Mouse (Mus musculus) neural tube, embryonic 12.5 days (tissue): Measurements from ENCODE around the gene Rpl35a. TPM values are rescaled to one million over a fixed set of nuclear protein-coding genes. Genes with fewer than 3 reads are reported as not detected.
A peak's percentile ranks its signal among the peaks of the same experiment; 100 is the strongest.

Experiments
- ATAC-seq: fragments of 200-750 bp; cut with Nextera tagmentation; 2 replicates; pipeline ENCODE4 v1.8.0; 2017; ENCODE audit warnings: low read depth, mild to moderate bottlenecking, moderate TSS enrichment, moderate library complexity; ENCODE audit not compliant: low FRiP score
- H3K27ac ChIP-seq: fragments of 300-500 bp; sonication (generic); 2 replicates; pipeline ENCODE4 v1.5.1; 2016
- H3K27me3 ChIP-seq: fragments of 300-500 bp; sonication (generic); replicated peaks from 2 replicates; pipeline ENCODE4 v1.6.1; 2016; ENCODE audit warnings: mild to moderate bottlenecking
- H3K36me3 ChIP-seq: fragments of 300-500 bp; sonication (generic); 2 replicates; pipeline ENCODE4 v1.6.1; 2016; ENCODE audit warnings: mild to moderate bottlenecking
- H3K4me1 ChIP-seq: fragments of 300-500 bp; sonication (generic); 2 replicates; pipeline ENCODE4 v1.6.1; 2016
- H3K4me2 ChIP-seq: fragments of 300-500 bp; sonication (generic); replicated peaks from 2 replicates; pipeline ENCODE4 v1.6.1; 2016; ENCODE audit warnings: mild to moderate bottlenecking
- H3K4me3 ChIP-seq: fragments of 300-500 bp; sonication (generic); 2 replicates; pipeline ENCODE4 v1.5.1; 2016
- H3K9ac ChIP-seq: fragments of 300-500 bp; sonication (generic); 2 replicates; pipeline ENCODE4 v1.6.1; 2016; ENCODE audit warnings: mild to moderate bottlenecking
- H3K9me3 ChIP-seq: fragments of 300-500 bp; sonication (generic); 2 replicates; pipeline ENCODE4 v1.6.1; 2016; ENCODE audit warnings: mild to moderate bottlenecking
- WGBS: fragments of 180-500 bp; shearing (Covaris S2); methylation state at CpG from one replicate; pipeline ENCODE4 v1.1.7; 2016; 5-methylcytosine and 5-hydroxymethylcytosine counted together
- microRNA counts: library from miRNA; unstranded; fragments of <30 nt; microRNA quantifications from one replicate; lab custom pipeline; 2017
- microRNA-seq: library from miRNA; unstranded; fragments of <30 nt; microRNA quantifications from one replicate; pipeline ENCODE4, GENCODE M21; 2017
- polyA plus RNA-seq: library from polyadenylated mRNA; unstranded; fragments of >200 nt; fragmentation: Nextera tagmentation; extraction: Ambion mirVana; gene quantifications from 2 replicates; pipeline ENCODE4 v1.2.1, GENCODE M21; 2016

Rpl35a gene
- polyA plus RNA-seq, 1 experiment from 2014 or later = 643 TPM

DNA sequence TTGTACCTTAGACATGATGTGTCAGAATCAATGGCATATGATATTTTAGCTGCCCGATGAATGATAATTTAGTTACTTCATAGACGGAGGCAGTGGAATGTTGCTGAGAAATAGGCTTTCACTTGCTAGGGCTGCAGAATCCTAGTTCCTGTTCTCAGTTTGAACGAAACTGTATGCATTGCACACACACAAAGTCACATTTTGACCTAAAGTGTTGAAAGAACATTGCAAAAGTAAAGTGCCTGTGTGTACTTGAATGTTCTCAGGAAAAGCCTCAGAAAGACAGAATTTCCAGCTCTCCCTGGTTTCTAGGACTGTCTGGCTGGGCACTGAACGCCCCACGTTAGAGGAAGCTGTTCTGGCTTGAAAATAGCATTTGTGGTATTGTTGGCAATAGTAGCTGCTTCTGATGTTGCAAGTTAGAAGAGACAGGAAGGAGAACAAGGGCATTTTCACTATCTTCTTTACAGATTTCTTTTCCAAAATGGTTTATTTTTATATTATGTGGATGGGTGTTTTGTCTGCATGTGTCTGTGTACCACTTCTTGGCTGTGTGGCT lies 20.9 kb downstream of the Rpl35a start:
- Histone ChIP-seq H3K27me3 (no peaks in the 10 kb centered on the region), H3K9me3 (no peaks in the 10 kb centered on the region), H3K4me2 (no peak overlapping the region), H3K4me3 (no peak overlapping the region), H3K36me3 (peaks cover 18% of the 10 kb centered on the region), H3K27ac (no peak overlapping the region), H3K4me1 (no peaks in the 10 kb centered on the region), H3K9ac (no peak overlapping the region)
- WGBS = 95% methylated on average over 5 of the region's 5 CpGs
- ATAC-seq = no peak

DNA sequence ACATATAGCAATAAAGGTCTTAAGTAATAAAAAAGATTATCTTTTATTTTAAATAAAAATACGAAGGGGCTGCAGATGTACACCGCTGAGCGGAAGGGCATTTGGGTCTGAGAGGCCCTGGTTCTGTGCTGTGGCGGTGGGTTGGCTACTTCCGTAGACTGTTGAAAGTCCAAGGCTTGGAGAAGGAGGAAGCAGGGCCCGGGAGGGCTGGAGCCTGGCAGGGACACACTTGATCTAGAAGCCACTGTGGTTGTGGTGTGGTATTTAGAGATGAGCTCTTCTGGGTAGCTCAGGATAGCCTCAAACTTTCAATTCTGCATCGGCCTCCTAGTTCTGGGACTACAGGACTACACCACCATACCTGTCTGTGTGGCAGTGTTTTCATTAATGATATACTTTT lies 23.8 kb downstream of the Rpl35a start:
- Histone ChIP-seq H3K4me1 (no peaks in the 10 kb centered on the region), H3K4me3 (no peak overlapping the region), H3K36me3 (peaks cover 19% of the 10 kb centered on the region), H3K4me2 (no peak overlapping the region), H3K9ac (no peak overlapping the region), H3K27ac (no peak overlapping the region), H3K9me3 (no peaks in the 10 kb centered on the region), H3K27me3 (no peaks in the 10 kb centered on the region)
- 96% methylated on average over 7 of the region's 7 CpGs for WGBS
- ATAC-seq = no peak

DNA sequence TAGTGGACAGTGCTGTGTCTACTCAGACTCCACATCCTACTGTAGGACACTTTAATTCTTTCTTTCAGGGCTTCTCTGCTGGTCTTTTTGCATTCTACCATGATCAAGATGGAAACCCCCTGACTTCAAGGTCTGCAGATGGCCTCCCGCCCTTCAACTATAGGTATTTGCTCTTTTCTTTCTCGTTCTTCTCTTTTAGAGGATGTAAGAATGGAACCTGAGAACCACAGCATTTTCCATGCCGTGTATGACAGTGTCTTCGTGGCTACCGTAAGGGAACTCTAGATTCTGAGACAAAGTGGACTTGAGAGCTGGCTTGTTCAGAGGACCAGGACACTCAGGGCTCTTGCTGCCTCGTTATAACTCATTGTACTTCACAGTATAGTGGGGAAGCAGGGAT lies 26.7 kb downstream of the Rpl35a start:
- Histone ChIP-seq H3K27me3 (no peaks in the 10 kb centered on the region), H3K9me3 (no peaks in the 10 kb centered on the region), H3K4me2 (no peak overlapping the region), H3K9ac (no peak overlapping the region), H3K27ac (no peak overlapping the region), H3K36me3 (peaks cover 22% of the 10 kb centered on the region), H3K4me3 (no peak overlapping the region), H3K4me1 (no peaks in the 10 kb centered on the region)
- no peak for ATAC-seq
- 91% methylated on average over 6 of the region's 6 CpGs for WGBS

DNA sequence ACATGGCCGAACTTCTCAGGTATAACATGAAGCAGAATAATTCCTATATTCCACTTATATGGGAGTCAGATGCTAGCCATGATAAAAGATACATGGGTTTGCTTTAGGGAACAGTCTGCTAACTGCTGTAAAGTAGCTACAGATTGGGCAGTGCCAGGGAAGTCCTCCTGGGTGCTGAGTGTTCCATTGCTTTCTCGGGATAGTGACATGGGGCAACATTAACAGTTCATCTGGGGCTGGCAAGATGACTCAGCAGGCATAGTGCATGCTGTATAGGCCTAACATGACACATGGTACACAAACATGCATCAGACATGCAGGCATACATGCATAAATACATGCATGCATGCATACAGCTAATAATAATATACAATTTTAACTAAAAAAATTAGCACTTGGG lies 27.7 kb downstream of the Rpl35a start:
- H3K9ac ChIP-seq = no peak overlapping the region
- 88% methylated on average over 2 of the region's 2 CpGs for WGBS
- no peaks in the 10 kb centered on the region for H3K9me3 ChIP-seq

DNA sequence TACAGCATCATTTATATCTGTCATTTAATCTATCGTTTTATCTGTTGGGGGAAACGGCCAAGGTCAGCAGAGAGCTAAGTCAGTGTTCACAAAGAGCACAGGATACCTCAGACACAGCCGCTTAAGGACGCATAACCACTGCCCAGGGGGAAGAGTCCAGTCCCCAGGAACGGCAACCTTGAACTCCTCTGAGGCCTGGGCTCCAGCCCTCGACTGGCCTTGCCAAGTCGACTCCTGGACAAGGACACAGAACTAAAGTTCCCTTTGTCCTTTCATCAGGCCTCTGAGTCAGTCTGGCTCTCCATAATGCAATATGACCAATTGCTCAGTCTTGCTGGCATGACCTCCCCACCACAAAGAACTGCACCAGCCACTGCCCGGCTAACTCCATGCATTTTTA lies 29.4 kb downstream of the Rpl35a start:
- no peaks in the 10 kb centered on the region for H3K4me1 ChIP-seq
- H3K9ac ChIP-seq = no peak overlapping the region
- WGBS = 85% methylated on average over 8 of the region's 8 CpGs
- H3K4me2 ChIP-seq = no peak overlapping the region
- H3K4me3 ChIP-seq = no peak overlapping the region
- H3K27ac ChIP-seq = no peak overlapping the region
- no peaks in the 10 kb centered on the region for H3K9me3 ChIP-seq
- H3K27me3 ChIP-seq = no peaks in the 10 kb centered on the region
- no peak for ATAC-seq
- peaks cover 25% of the 10 kb centered on the region for H3K36me3 ChIP-seq

More for the DNA sequence above, 27.7 kb downstream of the Rpl35a start:
- no peak overlapping the region for H3K4me3 ChIP-seq
- H3K27ac ChIP-seq = no peak overlapping the region
- no peak for ATAC-seq
- peaks cover 19% of the 10 kb centered on the region for H3K36me3 ChIP-seq
- H3K4me2 ChIP-seq = no peak overlapping the region
- H3K4me1 ChIP-seq = no peaks in the 10 kb centered on the region
- H3K27me3 ChIP-seq = no peaks in the 10 kb centered on the region

MicroRNAs encoded within 50 kb of the gene (microRNA counts, 519-probe panel; counts per million panel counts)
- 342 counts per million, percentile 67 among the panel's probes with 10 or more counts for microRNA mmu-miR-1947 (lab: Ali Mortazavi, UCI)

Small RNA genes lying within 50 kb of the gene (microRNA-seq; reads per million reads assigned to microRNA genes)
- not detected for gene Gm22231
- 5.9 reads per million, percentile 17 among the genes with 10 or more reads in this experiment for gene Mir1947

Other genes starting within 250 kb of the Rpl35a start
- gene Smbd1, start 246.0 kb upstream of the Rpl35a start, polyA plus RNA-seq = not detected in 2 replicates
- gene Fyttd1, start 179.0 kb upstream of the Rpl35a start, polyA plus RNA-seq = 112 and 115 TPM in 2 replicates
- gene Rubcn, start 178.7 kb upstream of the Rpl35a start, polyA plus RNA-seq = 25.3 and 28.0 TPM in 2 replicates
- 45.4 and 46.6 TPM in 2 replicates for gene Lrch3, start 142.4 kb upstream of the Rpl35a start, polyA plus RNA-seq
- gene Iqcg, start 235 bp upstream of the Rpl35a start, polyA plus RNA-seq = 3.9 and 4.5 TPM in 2 replicates
- gene Lmln, start 6.1 kb downstream of the Rpl35a start, polyA plus RNA-seq = 2.9 and 4.6 TPM in 2 replicates
- 27.0 and 30.6 TPM in 2 replicates for gene Osbpl11, start 128.6 kb downstream of the Rpl35a start, polyA plus RNA-seq
- 70.6 and 81.4 TPM in 2 replicates for gene Snx4, start 195.0 kb downstream of the Rpl35a start, polyA plus RNA-seq